Mouse (Mus musculus) CD8-positive naive resting alpha-beta T cell, adult 2 months (primary cell): ENCODE results near the gene Grhl1.
A peak's percentile ranks its signal among the peaks of the same experiment; 100 is the strongest.

Experiments
- DNase-seq, 2 experiments: peaks; one replicate each; pipeline ENCODE4 v3.0.0; 2022; ENCODE audit warnings: low read depth in 2 of 2, low spot score in 2 of 2

Grhl1 gene

DNA sequence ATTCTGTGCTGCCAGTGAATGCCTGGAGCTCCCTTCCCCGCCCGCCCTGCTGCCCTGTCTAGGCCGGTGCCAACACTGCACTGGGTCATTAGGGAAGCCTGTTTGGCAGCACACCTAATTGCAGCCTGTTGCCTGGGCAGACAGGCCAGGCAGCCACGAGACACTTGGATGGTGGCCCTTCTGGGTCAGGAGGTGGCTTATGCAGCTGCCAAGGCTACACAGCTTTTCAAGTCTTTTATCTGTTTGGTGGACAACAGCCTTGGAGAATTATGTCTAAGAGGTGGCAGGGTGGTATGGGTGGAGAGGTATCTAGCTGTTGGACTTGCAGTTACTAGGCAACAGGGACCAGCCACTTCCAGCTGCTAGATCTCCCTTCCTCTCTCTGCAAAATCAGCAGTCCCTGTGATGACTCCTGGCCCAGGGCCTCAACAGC lies 70.3 kb downstream of the Grhl1 start:
- no peak for DNase-seq

DNA sequence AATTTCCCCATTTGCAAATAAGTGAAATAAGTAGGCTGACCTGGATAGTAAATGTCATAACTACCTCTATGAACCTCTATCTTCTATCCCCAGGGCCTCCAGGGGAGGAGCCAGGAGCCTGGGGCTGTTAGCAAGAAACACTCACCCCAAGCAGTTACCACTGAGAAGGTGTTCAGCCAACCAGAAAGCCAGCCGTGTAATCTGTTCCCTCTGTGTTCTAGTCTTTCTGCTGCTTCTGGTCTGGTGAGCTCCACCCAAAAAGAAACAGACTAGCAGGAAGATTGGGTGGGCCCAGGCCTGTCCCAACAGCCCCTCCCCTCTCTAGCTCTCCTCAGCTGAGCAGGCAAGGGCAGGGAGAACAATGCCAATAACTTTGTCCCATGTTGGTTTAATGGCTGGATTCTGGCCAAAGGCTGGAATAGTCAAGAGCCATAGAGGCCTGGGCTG lies 72.1 kb downstream of the Grhl1 start:
- DNase-seq: no peak

DNA sequence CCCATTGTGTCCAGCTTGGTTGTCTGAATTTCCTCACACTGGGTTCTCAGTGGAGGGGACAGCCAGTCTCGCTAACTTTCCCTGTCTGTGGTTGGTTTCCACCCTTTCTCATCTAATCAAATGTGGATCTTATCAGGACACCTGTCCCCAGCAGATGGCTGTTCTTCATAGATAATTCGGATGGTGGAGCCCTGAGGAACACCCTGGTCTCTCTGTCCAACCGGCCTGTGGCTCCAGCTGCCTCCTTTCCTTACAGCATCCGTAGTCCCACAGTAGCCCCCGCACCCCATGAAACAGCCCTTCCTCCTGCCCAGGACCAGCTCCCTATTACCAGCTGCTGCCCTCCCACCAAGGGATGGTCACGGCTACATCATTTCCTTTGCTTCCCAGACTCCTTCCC lies 73.8 kb downstream of the Grhl1 start:
- no peak for DNase-seq

DNA sequence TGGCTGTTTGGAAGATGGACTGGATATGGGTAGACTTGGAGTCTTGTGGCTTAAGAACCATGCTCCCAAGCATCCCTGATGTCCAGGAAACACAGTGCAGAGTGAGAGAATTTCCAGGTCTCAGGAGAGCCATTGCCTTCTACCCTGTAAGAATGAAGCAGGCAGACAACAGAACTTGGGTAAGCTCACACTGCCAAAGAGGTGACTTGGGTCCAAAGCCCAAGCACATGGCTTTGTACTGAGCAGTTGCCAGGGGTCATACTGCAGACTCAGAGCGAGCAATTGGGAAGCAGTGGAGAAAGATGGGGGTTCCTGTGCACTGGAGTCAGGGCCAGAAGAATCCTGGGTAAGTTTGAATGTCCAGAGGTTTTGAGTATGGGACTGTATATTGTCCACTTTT lies 76.0 kb downstream of the Grhl1 start:
- no peak for DNase-seq

DNA sequence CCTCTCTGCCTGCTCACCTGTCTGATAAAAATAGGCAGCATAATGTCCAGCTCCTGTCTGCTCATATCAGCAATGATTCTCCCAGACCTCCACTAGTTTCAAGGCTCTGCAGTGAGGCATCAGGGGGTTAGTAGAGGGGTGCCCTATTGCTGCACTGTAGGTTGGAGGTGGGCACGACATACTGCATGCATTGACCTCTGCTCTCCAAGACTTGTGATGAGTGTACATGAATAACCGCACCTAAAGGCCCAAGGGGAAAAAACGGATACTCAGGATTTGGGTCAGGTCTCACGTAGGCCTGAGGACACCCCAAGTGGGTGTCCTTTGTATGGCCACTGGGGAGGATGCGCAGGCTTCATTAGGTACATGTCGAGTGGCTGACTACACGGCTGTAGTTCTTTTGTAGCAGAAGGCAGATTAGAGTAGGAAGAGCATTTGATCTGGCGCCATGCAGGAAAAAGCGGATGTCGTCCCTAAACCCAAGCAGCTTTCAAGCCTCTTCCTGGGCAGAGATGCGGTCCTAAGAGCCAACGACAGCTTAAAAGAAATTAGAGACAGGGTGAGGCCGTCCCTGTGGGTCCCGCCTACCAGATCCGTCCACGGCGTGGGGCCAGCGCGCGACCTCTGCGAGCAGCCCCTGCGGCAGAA lies 78.5 kb downstream of the Grhl1 start:
- DNase-seq: peak in 1 of 2 experiments; percentile 5

DNA sequence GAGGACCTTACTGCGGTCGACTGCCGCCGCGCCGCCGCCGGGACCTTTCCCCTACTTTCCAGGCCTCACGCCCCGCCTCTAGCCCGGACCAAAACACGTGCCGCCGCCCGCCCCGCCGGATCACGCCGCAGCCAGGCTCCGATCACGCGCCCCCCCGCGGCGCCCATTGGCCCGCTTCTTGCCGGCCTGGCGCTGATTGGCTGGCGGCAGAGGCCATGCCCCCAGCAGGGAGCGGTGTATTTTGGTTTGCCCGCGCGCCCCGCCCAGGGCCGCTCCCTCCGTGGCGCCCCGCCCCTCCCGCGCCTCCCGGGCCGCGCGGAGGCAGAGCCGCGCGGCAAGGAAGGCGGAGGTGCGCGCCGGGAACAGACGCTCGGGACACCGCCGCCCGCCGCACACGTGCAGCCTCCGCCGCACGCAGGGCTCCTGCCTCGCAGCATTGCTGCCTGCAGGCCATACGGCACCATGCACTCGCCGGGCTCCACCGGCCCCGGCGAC lies 79.0 kb downstream of the Grhl1 start, which contains the start of gene Klf11:
TSS of gene Klf11 (plus strand) at position 212 of the 495 bp plus-strand sequence.
- peak; percentile 95 for DNase-seq

DNA sequence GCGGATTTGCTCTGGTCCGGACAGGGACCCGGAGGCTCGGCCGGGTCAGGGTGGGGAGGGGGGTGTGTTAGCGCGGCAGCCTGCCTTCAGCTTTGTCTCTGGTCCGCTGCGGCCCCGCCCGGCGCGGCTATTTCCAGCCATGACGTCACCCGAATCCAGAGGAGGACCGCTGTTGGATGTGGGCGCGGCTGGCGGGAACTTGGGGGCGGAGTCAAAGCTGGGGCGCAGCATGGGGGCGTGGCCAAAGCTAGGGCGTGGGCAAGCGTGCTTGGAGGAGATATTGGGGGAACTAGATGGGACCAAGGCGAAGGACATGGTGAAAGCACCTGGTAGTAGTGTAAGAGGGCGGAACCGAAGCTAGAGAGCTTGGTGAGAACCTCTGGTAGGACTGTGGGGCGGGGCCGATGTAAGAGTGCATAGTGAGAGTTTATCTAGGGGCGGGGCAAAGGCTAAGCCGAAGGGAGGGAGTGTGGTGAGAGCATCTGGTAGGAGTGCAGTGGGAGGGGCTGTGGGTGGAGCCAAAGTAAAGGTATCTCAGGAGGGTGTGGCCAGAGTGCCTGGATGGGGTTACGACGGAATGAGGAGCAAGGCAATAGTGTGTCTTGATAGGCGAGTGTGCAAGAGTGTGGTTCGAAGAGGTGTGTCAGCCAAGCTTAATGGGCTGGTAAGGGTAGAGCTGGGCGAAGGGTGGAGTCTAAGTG lies 79.7 kb downstream of the Grhl1 start:
- peak; percentile 85 to 90 for DNase-seq

DNA sequence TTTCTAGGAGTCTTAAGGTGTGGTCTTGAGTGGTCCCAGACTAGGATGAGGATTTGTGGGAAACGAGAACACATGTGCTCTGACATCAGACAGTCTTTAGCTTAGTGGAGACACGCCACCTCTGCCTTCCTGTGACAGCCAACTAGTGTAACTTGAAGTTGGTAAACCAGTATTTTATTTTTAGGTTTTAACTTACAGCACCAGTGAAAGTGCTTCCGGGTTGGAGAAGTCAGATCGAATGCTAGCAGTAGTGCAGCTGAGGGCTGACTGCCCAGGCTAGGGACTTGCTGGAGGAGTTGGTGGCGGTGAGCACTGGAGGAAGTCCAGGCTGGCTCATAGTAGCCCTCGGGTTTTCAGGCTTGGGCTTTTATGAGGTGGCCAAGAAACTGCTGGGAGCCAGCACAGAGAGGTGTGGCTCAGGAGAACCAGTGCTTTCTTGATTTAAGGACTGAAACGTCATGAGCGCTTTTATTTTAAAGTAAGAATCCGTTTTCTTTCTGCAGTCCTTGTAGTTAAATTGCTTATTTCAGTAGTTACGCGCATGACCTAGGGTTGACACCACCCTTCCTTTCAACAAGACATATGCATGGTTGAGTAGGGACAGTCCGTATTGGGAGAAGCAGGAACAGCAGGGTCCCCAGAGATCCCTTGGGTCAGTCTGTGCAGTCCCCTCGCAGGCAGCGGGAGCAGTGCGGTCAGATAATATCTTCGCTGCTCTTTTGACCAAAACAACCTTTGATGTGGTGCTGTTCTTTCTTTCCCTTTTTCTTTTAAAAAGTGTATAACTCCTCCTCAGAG lies 82.2 kb downstream of the Grhl1 start:
- DNase-seq: no peak

DNA sequence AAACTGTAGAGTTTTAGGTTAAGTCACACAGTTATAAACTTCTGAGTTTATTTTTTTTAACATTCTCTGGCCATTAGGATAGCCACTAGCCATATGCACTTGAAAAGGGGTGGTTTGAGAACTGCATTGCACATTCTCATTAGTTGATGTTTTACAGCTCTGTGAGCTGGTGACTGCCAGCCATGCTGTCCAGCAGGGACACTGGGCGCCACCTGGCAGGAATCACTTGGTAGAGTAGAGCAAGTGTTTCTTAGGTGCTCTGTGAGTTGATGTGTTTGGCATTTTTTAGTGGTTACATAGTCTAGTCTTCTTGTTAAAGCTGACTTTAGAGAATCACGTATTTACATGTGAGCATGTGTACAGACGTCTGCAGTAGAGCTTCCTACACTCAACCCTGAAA lies 84.4 kb downstream of the Grhl1 start:
- DNase-seq: no peak

DNA sequence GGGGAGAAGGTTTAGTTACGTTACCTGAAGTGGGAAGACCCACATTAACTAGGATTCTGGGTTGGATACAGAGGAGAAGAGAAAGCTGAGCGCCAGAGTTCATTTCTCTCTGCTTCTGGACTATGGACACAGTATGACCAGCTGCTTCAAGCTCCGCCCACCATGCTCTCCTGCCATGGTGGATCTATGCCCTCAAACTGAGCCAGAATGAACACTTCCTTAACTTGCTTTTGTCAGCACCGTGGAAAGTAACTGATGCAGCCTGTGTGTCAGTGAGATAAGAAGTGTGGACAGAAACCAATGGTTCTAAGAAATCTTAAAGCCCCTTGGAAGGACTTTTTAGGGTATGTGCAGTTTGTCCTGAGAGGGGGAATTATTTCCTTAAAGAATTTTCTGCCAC lies 86.9 kb downstream of the Grhl1 start:
- no peak for DNase-seq

DNA sequence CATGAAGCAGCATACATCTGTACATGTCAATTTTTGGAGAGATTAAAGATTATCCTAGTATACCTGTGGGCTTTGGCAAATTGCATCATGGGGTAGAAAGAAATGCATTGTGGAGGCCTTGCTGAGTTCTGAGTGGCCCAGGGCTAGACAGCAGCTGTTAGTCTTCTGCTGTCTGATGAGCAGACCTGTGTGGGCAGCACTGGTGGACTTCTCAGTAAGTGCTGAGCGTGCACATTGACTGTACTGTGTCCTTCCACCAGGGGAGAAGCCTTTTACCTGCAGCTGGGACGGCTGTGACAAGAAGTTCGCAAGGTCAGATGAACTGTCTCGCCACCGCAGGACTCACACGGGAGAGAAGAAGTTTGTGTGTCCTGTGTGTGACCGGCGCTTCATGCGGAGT lies 87.8 kb downstream of the Grhl1 start:
- DNase-seq: no peak

DNA sequence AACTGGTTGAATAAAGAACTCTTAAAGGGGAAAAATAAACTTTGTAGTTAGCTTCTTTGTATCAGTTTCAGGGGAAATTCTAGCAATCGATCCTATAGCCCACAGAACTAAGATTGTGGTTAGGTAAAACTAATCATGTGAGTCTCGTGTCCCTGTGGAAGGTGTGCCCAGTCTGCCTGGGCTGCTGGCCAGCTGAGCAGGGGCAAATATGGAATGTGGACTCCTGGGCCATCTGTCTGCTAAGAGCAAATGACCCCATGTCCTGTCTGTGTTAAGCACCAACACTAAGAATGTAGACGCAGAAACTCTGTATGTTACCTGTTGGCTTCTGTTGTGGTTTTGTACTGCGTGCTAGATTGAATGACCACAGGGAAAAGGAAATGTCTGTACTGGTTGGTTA lies 89.0 kb downstream of the Grhl1 start:
- DNase-seq: no peak

DNA sequence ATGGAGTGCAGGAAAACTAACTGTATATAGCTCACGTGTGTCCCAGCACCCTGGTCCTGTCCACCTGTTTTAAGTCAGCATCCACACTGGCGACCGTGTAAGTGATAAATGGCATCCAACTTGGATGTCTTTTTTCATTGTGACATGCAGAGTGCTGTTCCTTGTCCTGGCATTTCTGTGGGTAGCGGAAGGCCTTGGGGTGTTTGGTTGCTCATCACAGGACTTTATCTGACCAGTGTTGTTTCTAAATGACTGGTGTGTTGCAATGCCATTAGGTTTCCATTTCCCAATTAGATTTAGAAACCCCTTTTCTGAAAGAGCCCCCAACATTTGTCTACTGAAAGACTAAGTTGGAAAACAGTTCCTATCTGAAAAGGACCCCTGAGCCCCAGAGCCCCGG lies 90.0 kb downstream of the Grhl1 start:
- DNase-seq: no peak
